ENCODE assay signal across 10 mouse cellular contexts in genomic region chr6:140570152-140570551, GRCm38 (mm10). TPM values are rescaled to one million over a fixed set of nuclear protein-coding genes. Genes with fewer than 3 reads are reported as not detected.
DNase-seq lines count a peak whose midpoint lies in the region; ATAC-seq and TF ChIP-seq lines count a peak whose summit lies in the region.
"Had no signal": no experiment of that assay in that cellular context is flagged by ENCODE, and none has a peak within 500 bp of the region (broad histone marks: within the 10 kb centered on the region; RNA-seq: fewer than 3 reads in every experiment).

No protein-coding gene starts in this region.

- 0 out of 4 replicates have a peak overlapping the region, but pooled peaks of 1 of the 2 experiments have one; percentile 8 for H3K27ac ChIP-seq in heart, embryonic 14.5 days (replicated peaks in 1 of 2; ENCODE audit: control insufficient read depth in 1 of 2, insufficient read depth in 1 of 2, low read depth in 2 of 2, low read length in 2 of 2)
- H3K27ac ChIP-seq in hindbrain, postnatal 0 days = peak overlapping the region; percentile 1; the same call in 1 of the 2 replicates
- H3K27ac ChIP-seq: embryonic facial prominence, embryonic 12.5 days; liver, embryonic 14.5 days had no signal

- peaks cover 0 to 7% of the 10 kb centered on the region in 2 experiments; a peak in 1 of 4 replicates for H3K4me1 ChIP-seq in heart, embryonic 14.5 days (ENCODE audit: control insufficient read depth in 2 of 2, insufficient read depth in 2 of 2, low read length in 2 of 2)
- no peaks in the 10 kb centered on the region for H3K4me1 ChIP-seq in hindbrain, postnatal 0 days (ENCODE audit: insufficient read depth, low read length)
- H3K4me1 ChIP-seq: embryonic facial prominence, embryonic 12.5 days had no signal

- H3K9me3 ChIP-seq in heart, embryonic 14.5 days (ENCODE audit: control insufficient read depth, low read length) = no peaks in the 10 kb centered on the region
- no peaks in the 10 kb centered on the region for H3K9me3 ChIP-seq in hindbrain, postnatal 0 days (ENCODE audit: low read length)
- H3K9me3 ChIP-seq: embryonic facial prominence, embryonic 12.5 days had no signal

- H3K27me3 ChIP-seq in heart, embryonic 14.5 days (ENCODE audit: control insufficient read depth, insufficient read depth, low read length) = no peaks in the 10 kb centered on the region
- H3K27me3 ChIP-seq in hindbrain, postnatal 0 days (ENCODE audit: insufficient read depth, low read length) = no peaks in the 10 kb centered on the region
- H3K27me3 ChIP-seq: embryonic facial prominence, embryonic 12.5 days had no signal

- no peak overlapping the region for H3K4me3 ChIP-seq in heart, embryonic 14.5 days (ENCODE audit: control insufficient read depth in 1 of 2, insufficient read depth in 1 of 2, low read depth in 1 of 2, low read length in 2 of 2)
- H3K4me3 ChIP-seq in hindbrain, postnatal 0 days (ENCODE audit: low read length) = no peak overlapping the region
- H3K4me3 ChIP-seq: embryonic facial prominence, embryonic 12.5 days had no signal

- ATAC-seq in heart, embryonic 14.5 days (ENCODE audit: insufficient number of reproducible peaks, insufficient read depth, low FRiP score, low read depth) = peak; percentile 69
- ATAC-seq in hindbrain, postnatal 0 days = peak; percentile 77

- 38% methylated on average over 11 of the region's 11 CpGs for WGBS in heart, embryonic 14.5 days
- 46% methylated on average over 11 of the region's 11 CpGs for WGBS in hindbrain, postnatal 0 days

- no peak for DNase-seq in heart, adult 8-10 months (ENCODE audit: low spot score)
- DNase-seq in adrenal gland, postnatal 25 days = peak; percentile 17
- peak; percentile 57 for DNase-seq in hindbrain, postnatal 0 days (ENCODE audit: low spot score)
- peak; percentile 57 for DNase-seq in lung, postnatal 25 days (ENCODE audit: low spot score)
- no peak for DNase-seq in ovary, postnatal 36 days (ENCODE audit: low spot score)
- DNase-seq in yolk sac, embryonic 10.5 days (ENCODE audit: low spot score) = no peak
- DNase-seq in layer of hippocampus, postnatal 14 days (ENCODE audit: low spot score in 2 of 2) = no peak

- no peak overlapping the region for H3K4me2 ChIP-seq in heart, embryonic 14.5 days (ENCODE audit: low read length)
- no peak overlapping the region for H3K4me2 ChIP-seq in hindbrain, postnatal 0 days (ENCODE audit: low read depth, low read length)
- H3K4me2 ChIP-seq: embryonic facial prominence, embryonic 12.5 days had no signal

- no peak for TF ChIP-seq CTCF in hindbrain, postnatal 0 days (IDR thresholded peaks at IDR 0.05; ENCODE audit: low read depth)

- peaks cover 50% of the 10 kb centered on the region for H3K36me3 ChIP-seq in heart, embryonic 14.5 days (ENCODE audit: control insufficient read depth, insufficient read depth, low read length)
- H3K36me3 ChIP-seq in hindbrain, postnatal 0 days (ENCODE audit: insufficient read depth, low read length) = peaks cover 30% of the 10 kb centered on the region

- H3K9ac ChIP-seq in heart, embryonic 14.5 days (ENCODE audit: low read length) = no peak overlapping the region
- no peak overlapping the region for H3K9ac ChIP-seq in hindbrain, postnatal 0 days (replicated peaks; ENCODE audit: low read length)
- H3K9ac ChIP-seq: embryonic facial prominence, embryonic 12.5 days; liver, embryonic 14.5 days had no signal

RNA-seq across cellular contexts. Expression of gene Aebp2, which starts 52.3 kb away (rescaled TPM):
- polyA plus RNA-seq in heart, embryonic 14.5 days (2014; fragmentation: Nextera tagmentation; extraction: Ambion mirVana) = 11.3 and 11.6 TPM in 2 replicates
- 10 to 100 TPM; 32.8 to 40.1 (median 34.9) TPM for total RNA-seq in heart, adult 8-10 months (2022)
- 51.2 and 61.4 TPM in 2 replicates for total RNA-seq in adrenal gland, postnatal 25 days (2021)
- total RNA-seq in hindbrain, postnatal 0 days (2014; rRNA removed) = 29.3 and 30.4 TPM in 2 replicates
- polyA plus RNA-seq in hindbrain, postnatal 0 days (2015; fragmentation: Nextera tagmentation; extraction: Ambion mirVana) = 5.1 and 5.9 TPM in 2 replicates
- total RNA-seq in layer of hippocampus, postnatal 14 days (2021) = 10 to 100 TPM; 50.6 to 51.5 TPM

Comparison
In these comparisons a context has a peak if more than half of its experiments do, and no peak if none do; other contexts are left out.
1. DNase-seq: peak in adrenal gland, postnatal 25 days (single experiment), hindbrain, postnatal 0 days (single experiment) and lung, postnatal 25 days (single experiment); none in heart, adult 8-10 months (single experiment), ovary, postnatal 36 days (single experiment), yolk sac, embryonic 10.5 days (single experiment) and layer of hippocampus, postnatal 14 days (0 of 2).